Mouse (Mus musculus) midbrain, embryonic 13.5 days (tissue): ENCODE measurements around the gene Adamts6. TPM values are rescaled to one million over a fixed set of nuclear protein-coding genes. Genes with fewer than 3 reads are reported as not detected.

Source experiments
- ATAC-seq: fragments of 200-750 bp; cut with Nextera tagmentation; 2 replicates; pipeline ENCODE4 v1.8.0; 2017; ENCODE audit warnings: mild to moderate bottlenecking, moderate TSS enrichment, moderate library complexity
- H3K27ac ChIP-seq: fragments of 300-500 bp; sonication (generic); 2 replicates; pipeline ENCODE4 v1.5.1; 2015; ENCODE audit warnings: inconsistent platforms, mild to moderate bottlenecking, moderate library complexity
- H3K27me3 ChIP-seq: fragments of 300-500 bp; sonication (generic); 2 replicates; pipeline ENCODE4 v1.6.1; 2015; ENCODE audit warnings: mild to moderate bottlenecking, inconsistent platforms
- H3K36me3 ChIP-seq: fragments of 300-500 bp; sonication (generic); 2 replicates; pipeline ENCODE4 v1.6.1; 2015; ENCODE audit warnings: mild to moderate bottlenecking, inconsistent platforms
- H3K4me1 ChIP-seq: fragments of 300-500 bp; sonication (generic); replicated peaks from 2 replicates; pipeline ENCODE4 v1.6.1; 2015; ENCODE audit warnings: inconsistent platforms
- H3K4me2 ChIP-seq: fragments of 300-500 bp; sonication (generic); replicated peaks from 2 replicates; pipeline ENCODE4 v1.6.1; 2015; ENCODE audit warnings: moderate library complexity, mild to moderate bottlenecking, inconsistent platforms
- H3K4me3 ChIP-seq: fragments of 300-500 bp; sonication (generic); replicated peaks from 2 replicates; pipeline ENCODE4 v1.5.1; 2015; ENCODE audit warnings: mild to moderate bottlenecking, inconsistent platforms
- H3K9ac ChIP-seq: fragments of 300-500 bp; sonication (generic); replicated peaks from 2 replicates; pipeline ENCODE4 v1.6.1; 2015; ENCODE audit warnings: mild to moderate bottlenecking, inconsistent platforms
- H3K9me3 ChIP-seq: fragments of 300-500 bp; sonication (generic); 2 replicates; pipeline ENCODE4 v1.6.1; 2016; ENCODE audit warnings: mild to moderate bottlenecking, inconsistent platforms
- WGBS: fragments of 180-500 bp; shearing (Covaris S2); methylation state at CpG from one replicate; pipeline ENCODE4 v1.1.7; 2015; 5-methylcytosine and 5-hydroxymethylcytosine counted together
- polyA plus RNA-seq: library from polyadenylated mRNA; unstranded; fragments of >200 nt; fragmentation: Nextera tagmentation; extraction: Ambion mirVana; gene quantifications from 2 replicates; pipeline ENCODE4 v1.2.1, GENCODE M21; 2015

Gene Adamts6
- polyA plus RNA-seq, 1 experiment from 2014 or later = 1.9 TPM

GRCm38 (mm10) chr13:104482426-104483089 lies 194.9 kb downstream of the Adamts6 start:
- Histone ChIP-seq H3K27ac (no peak overlapping the region), H3K4me1 (no peaks in the 10 kb centered on the region), H3K27me3 (no peaks in the 10 kb centered on the region), H3K4me3 (no peak overlapping the region), H3K9me3 (no peaks in the 10 kb centered on the region), H3K36me3 (no peaks in the 10 kb centered on the region), H3K4me2 (no peak overlapping the region), H3K9ac (no peak overlapping the region)
- no peak for ATAC-seq
- 87% methylated on average over 8 of the region's 8 CpGs for WGBS

DNA sequence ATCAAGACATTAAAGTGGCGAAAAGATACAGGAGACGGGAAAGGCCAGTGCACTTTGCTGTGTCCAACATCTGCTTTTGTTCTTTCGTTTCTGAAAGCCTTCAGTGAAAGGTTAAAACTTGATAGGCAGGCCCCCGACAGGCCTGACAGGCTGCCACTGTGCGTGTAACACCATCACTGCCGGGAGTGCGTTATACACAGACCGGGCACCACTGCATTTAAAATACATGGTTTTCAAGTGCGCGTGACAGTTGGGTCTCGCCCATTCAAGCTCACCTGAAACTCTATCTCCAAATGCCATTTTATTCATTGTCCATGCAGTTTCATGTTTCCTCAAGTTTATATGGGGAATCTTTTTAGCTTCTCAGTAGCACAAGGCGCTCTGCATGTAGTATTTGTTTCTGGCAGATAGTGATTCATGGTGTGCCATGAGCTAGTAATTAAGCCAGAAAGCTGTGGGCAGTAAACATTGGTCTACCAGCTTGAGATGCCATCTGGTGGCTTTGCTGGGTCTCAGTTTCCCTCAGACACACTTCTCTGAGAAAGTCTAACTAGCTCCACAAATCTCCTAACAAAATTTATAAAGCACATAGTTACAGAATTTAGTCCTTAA lies 195.6 kb downstream of the Adamts6 start:
- H3K27ac ChIP-seq = no peak overlapping the region
- no peak overlapping the region for H3K4me2 ChIP-seq
- WGBS = 92% methylated on average over 12 of the region's 12 CpGs
- no peak overlapping the region for H3K9ac ChIP-seq
- no peaks in the 10 kb centered on the region for H3K36me3 ChIP-seq
- H3K27me3 ChIP-seq = no peaks in the 10 kb centered on the region
- no peaks in the 10 kb centered on the region for H3K4me1 ChIP-seq
- ATAC-seq = no peak
- H3K9me3 ChIP-seq = no peaks in the 10 kb centered on the region
- H3K4me3 ChIP-seq = no peak overlapping the region

DNA sequence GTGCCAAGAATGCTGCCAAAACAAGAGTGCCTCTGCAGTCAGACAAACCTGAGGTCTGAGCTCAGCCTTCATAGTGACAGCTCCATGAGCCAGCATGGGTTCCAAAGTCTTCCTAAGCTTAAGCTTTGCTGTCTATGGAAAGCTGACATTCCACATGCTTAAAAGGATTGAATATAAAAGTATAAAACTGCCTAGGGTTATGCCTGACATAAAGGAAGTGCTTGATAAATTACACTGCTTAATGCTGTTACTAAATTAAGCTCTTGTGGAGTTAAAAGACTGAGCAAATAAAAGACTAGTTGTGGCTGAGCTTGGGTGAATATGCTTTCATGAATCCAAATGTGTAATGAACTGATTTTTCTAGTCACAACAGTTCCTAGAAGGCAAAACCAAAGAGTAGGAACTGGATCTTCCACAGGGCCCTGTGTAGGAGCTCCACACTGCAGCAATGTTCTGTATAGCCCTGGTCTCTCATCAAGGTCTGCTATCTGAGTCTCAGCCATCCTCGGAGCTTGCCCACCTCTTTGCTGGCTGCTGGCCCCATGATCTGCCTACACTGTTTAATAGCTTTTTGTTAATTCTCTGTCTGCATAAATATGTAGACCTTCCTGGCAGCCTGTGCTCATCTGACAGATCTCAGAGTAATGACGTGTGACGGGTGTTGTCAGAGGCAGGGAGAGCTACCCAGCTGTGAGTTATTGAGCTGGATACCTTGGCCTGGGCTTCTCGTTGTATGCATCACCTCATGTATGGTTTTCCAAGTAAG lies 203.6 kb downstream of the Adamts6 start:
- Histone ChIP-seq H3K27ac (no peak overlapping the region), H3K9ac (no peak overlapping the region), H3K27me3 (no peaks in the 10 kb centered on the region), H3K4me2 (no peak overlapping the region), H3K4me3 (no peak overlapping the region), H3K36me3 (no peaks in the 10 kb centered on the region), H3K4me1 (no peaks in the 10 kb centered on the region; the same call in 1 of the 2 replicates), H3K9me3 (no peaks in the 10 kb centered on the region)
- no peak for ATAC-seq
- 72% methylated on average over 4 of the region's 4 CpGs for WGBS

- Histone ChIP-seq H3K4me2 (no peak overlapping the region), H3K4me3 (no peak overlapping the region), H3K9me3 (no peaks in the 10 kb centered on the region), H3K27ac (no peak overlapping the region), H3K27me3 (no peaks in the 10 kb centered on the region), H3K36me3 (no peaks in the 10 kb centered on the region), H3K4me1 (no peaks in the 10 kb centered on the region; the same call in 1 of the 2 replicates), H3K9ac (no peak overlapping the region)
- 84% methylated on average over 8 of the region's 8 CpGs for WGBS
- ATAC-seq = no peak
Measured at GRCm38 (mm10) chr13:104493466-104493993, 205.9 kb downstream of the Adamts6 start.

- WGBS = 73% methylated on average over 8 of the region's 8 CpGs
- Histone ChIP-seq H3K4me2 (no peak overlapping the region), H3K9ac (no peak overlapping the region), H3K27me3 (no peaks in the 10 kb centered on the region), H3K4me3 (no peak overlapping the region), H3K9me3 (no peaks in the 10 kb centered on the region), H3K4me1 (no peaks in the 10 kb centered on the region; the same call in 1 of the 2 replicates), H3K27ac (no peak overlapping the region), H3K36me3 (no peaks in the 10 kb centered on the region)
- no peak for ATAC-seq
Measured at GRCm38 (mm10) chr13:104494200-104494873, 206.7 kb downstream of the Adamts6 start.

DNA sequence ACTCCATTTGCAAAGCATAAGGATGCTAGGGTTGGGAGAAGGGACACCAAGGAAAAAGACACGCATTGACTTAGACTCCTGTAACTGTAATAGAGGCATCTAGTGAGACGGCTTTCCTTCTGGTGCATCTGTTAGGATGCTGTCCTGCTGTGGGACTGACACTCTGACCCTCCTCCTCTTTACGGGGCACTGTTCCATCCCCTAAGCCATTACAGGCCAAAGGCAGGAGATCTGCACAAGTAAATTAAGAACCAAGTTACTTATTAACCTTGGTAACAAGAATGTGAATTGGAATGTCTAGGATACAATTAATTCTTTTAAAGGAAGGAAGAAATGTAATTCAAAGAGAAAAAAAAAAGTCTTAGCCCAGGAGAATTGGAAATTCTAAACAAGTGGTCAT lies 210.0 kb downstream of the Adamts6 start:
- H3K9me3 ChIP-seq = no peaks in the 10 kb centered on the region
- no peaks in the 10 kb centered on the region for H3K27me3 ChIP-seq
- H3K4me3 ChIP-seq = no peak overlapping the region
- H3K27ac ChIP-seq = no peak overlapping the region
- 65% methylated on average over 3 of the region's 3 CpGs for WGBS
- H3K9ac ChIP-seq = no peak overlapping the region
- ATAC-seq = no peak
- no peaks in the 10 kb centered on the region for H3K36me3 ChIP-seq
- no peak overlapping the region for H3K4me2 ChIP-seq
- no peaks in the 10 kb centered on the region for H3K4me1 ChIP-seq

DNA sequence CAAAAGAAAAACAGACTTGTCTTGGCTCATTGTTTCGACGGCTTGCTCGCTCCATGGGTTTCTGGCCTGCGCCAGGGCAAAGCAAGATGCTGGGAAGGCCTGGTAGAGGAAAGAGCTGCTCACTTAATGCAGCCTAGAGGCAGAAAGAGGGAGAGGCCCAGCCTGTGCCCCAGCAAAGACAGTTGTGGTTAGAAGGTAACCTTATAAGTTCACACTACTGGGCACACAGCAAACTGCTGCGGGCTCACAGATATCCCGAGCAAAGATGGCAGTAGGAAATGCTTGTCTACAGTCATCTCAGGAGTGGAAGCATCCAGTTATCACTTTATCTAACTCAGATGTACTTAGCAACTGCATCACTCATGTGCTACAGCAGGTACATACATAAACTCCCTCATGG lies 211.0 kb downstream of the Adamts6 start:
- Histone ChIP-seq H3K4me1 (no peaks in the 10 kb centered on the region), H3K4me3 (no peak overlapping the region), H3K9me3 (no peaks in the 10 kb centered on the region), H3K9ac (no peak overlapping the region), H3K36me3 (no peaks in the 10 kb centered on the region), H3K4me2 (no peak overlapping the region), H3K27ac (no peak overlapping the region), H3K27me3 (no peaks in the 10 kb centered on the region)
- 94% methylated on average over 6 of the region's 6 CpGs for WGBS
- no peak for ATAC-seq

GRCm38 (mm10) chr13:104499116-104500040 lies 211.7 kb downstream of the Adamts6 start:
- Histone ChIP-seq H3K9me3 (no peaks in the 10 kb centered on the region), H3K9ac (no peak overlapping the region), H3K4me2 (no peak overlapping the region), H3K27me3 (no peaks in the 10 kb centered on the region), H3K36me3 (no peaks in the 10 kb centered on the region), H3K27ac (no peak overlapping the region), H3K4me1 (no peaks in the 10 kb centered on the region), H3K4me3 (no peak overlapping the region)
- 86% methylated on average over 9 of the region's 9 CpGs for WGBS
- no peak for ATAC-seq

DNA sequence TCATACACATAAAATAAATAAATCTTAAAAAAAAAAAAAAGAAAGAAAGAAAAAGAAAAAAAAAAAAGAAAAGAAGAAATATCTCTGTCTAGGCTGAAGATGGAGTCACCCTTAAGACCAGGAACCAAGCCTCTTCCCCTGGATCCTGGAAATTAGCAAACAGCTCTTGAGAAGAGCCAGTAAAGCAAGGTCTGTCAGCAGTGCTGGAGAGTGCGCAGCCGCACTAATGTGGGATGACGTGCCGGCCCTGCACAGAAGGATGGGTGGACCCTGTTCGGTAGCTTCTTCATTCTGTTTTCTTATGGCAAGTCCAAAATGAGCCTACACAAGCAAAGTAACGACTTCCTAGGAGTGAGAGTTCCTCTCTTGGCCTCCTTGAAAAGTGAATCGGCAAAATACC lies 214.8 kb downstream of the Adamts6 start:
- H3K9ac ChIP-seq = no peak overlapping the region
- H3K27ac ChIP-seq = no peak overlapping the region
- H3K9me3 ChIP-seq = no peaks in the 10 kb centered on the region
- H3K36me3 ChIP-seq = no peaks in the 10 kb centered on the region
- no peak overlapping the region for H3K4me3 ChIP-seq
- no peak overlapping the region for H3K4me2 ChIP-seq
- no peaks in the 10 kb centered on the region for H3K4me1 ChIP-seq
- WGBS = 93% methylated on average over 7 of the region's 7 CpGs
- ATAC-seq = no peak
- no peaks in the 10 kb centered on the region for H3K27me3 ChIP-seq

DNA sequence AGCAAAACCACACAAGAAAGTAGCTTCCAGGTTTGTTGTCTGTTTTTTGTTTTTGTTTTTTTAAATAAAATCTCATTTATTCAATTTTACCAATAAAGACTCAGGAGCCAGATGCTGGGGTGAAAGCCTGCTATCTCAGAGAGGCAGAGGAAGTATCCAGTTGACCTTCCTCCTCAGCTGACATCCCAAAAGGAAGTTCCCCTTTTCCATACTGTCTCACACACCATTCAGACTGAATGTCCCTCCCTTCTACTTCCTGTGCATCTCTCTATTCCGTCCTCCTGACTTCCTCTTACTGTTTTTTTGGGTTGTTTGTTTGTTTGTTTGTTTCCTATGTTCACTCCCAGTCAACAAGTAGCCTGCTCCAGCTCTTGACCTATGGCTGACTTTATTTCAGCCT lies 216.4 kb downstream of the Adamts6 start:
- no peak overlapping the region for H3K27ac ChIP-seq
- H3K9ac ChIP-seq = no peak overlapping the region
- H3K9me3 ChIP-seq = no peaks in the 10 kb centered on the region
- H3K4me3 ChIP-seq = no peak overlapping the region
- no peaks in the 10 kb centered on the region for H3K36me3 ChIP-seq
- no peak overlapping the region for H3K4me2 ChIP-seq
- no peaks in the 10 kb centered on the region for H3K4me1 ChIP-seq
- no peak for ATAC-seq
- no peaks in the 10 kb centered on the region for H3K27me3 ChIP-seq
- WGBS = 90% methylated on average over 1 of the region's 1 CpGs
